Mouse (Mus musculus) heart, adult 8-10 months (tissue): ENCODE measurements around the gene Iqschfp. TPM values are rescaled to one million over a fixed set of nuclear protein-coding genes. Genes with fewer than 3 reads are reported as not detected.

Source experiments
- DNase-seq: peaks from one replicate; pipeline ENCODE4 v3.0.0; 2022; ENCODE audit warnings: low spot score
- total RNA-seq, 4 experiments: library from RNA; stranded (reverse); gene quantifications; 2 replicates each; pipeline ENCODE4 v1.2.4; 2022

Iqschfp gene
- total RNA-seq, 4 experiments from 2014 or later = not detected

DNA sequence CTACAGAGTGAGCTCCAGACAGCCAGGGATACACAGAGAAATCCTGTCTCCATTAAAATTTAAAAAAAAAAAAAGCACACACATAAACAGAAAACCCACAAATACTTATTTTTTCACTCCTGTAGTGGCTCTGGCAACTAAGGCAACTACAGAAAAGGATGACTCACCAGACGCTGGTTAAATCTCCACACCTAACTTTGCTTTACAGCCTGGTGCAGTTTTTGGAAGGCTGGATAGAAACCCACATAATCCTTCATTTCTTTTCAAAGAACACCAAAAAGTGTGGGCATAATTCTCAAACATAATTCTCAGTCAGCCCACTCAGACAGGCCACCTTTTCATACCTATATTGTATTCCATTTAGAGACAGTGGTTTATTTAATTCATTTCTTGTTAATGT is 746.7 kb downstream of the Iqschfp start:
- no peak for DNase-seq

DNA sequence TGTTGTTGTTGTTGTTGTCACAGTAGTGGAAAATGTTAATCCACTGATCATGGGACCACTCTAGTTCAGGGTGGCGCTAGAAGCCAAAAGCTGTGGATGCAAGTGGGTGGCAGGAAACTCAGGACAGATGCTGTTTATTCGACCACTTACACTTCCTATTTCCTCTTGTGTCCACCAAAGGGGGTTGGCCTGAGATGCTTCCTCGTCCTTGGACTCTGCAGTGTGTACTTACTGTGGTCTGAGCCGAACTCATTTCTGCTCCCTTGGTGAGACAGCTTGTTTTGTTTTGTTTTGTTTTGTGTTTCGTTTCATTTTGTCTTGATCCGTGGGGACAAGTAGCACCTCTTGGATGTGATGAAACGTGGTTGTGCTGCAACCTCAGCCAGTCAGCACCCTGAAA is 750.9 kb downstream of the Iqschfp start:
- DNase-seq = no peak

DNA sequence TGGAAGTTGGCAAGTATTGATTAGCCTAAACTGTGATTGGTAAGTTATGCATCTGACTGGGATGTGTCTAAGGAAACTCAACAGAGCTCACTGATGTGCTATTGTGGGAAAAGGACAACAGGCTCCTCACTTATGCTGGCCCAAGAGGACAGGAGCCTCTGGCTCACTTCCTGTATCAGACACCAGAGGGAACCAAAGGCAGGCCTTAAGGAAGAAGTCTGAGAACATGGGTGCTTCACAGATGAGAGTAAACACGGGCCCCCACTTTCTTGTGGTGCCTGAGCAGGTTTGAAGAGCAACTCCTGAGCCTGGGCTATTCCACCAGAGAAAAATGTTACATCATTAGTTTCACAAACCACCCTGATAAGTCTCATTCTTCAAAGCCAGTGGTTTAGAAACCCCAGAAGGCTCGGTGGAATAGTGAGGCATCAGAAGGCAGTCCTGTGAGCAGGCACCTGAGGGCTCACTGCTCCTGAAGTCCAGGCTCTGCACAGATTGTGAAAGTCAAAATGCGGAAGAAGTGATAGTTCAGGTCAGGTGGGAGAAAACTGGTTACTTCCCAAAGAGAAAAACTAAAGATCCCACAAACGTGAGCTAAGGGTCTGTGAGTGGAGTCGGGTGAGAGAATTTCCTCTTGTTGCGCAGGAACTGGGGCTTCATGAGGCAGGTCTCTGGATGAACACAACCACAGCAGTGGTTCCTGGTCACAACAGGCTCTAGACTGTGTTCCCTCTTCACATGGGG is 754.5 kb downstream of the Iqschfp start:
- peak; percentile 23 for DNase-seq

DNA sequence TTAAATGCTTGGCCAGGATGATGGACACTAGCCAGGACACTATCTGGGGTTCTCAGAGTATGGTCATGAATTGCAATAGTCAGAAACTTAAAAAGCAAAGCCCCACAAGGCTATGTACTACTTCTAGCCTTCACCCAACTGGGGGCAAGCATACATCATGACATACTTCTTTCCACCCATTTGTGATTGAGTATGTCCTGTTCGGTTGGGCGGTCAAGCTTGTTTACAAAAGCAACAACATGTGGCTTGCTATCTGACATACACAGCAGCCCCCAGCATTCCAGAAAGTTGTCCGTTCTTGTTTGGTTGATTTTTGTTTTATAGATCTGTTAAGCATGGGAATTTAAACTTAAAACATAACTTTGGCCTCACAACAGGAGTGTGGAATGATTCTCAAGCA is 755.2 kb downstream of the Iqschfp start:
- DNase-seq = no peak

DNA sequence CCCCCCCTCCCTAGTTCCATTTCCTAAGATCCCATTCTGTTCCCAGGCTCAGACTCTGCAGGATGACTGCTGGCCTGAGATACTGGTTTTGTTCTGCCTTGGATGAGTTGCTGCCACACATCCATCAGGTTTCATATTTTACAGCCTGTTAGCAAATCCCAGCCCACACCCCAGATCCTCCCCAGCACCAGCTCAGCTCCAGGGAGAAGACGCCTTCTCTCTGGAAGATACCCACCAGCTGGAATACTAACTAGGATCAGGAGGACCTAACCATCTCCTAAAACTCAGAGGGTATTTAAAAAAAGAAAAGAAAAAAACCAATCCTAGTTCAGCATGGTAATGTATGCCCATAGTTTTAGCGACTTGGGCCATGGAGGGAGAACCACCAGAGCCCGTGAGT is 758.2 kb downstream of the Iqschfp start:
- no peak for DNase-seq

DNA sequence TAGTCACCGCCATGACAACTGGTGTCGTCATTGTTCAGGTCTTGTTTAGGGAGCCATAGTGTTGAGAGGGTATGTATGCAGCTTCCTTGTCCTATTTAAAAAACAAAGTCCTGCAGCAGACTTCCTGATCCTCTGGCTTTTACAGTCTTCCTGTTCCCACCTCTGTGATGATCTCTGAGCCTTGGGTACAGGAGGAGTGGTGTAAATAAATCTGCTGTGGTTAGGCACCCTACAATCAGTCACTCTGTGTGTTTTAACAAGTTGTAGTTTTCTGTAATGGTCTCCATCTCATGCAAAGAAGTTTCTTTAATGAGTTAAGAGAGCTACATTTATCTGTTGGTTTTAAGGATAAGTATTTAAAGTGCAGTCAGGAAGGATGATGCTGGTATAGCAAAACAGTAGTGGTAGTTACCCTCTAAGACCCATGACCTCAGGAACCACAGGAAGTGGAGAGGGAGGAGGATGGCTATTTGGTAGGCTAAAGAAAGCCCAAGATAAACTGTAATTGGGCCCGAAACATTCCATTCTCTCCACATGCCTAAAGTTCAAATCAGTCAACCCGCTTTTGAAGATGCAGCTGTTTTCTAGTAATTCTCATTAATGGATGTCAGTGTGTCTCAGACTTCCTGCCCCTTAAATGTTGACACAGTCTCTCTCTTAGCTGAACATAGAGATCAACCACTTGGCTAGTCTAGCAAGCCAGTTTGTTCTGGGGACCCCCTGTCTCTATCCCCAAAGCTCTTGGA is 764.7 kb downstream of the Iqschfp start:
- DNase-seq = no peak

DNA sequence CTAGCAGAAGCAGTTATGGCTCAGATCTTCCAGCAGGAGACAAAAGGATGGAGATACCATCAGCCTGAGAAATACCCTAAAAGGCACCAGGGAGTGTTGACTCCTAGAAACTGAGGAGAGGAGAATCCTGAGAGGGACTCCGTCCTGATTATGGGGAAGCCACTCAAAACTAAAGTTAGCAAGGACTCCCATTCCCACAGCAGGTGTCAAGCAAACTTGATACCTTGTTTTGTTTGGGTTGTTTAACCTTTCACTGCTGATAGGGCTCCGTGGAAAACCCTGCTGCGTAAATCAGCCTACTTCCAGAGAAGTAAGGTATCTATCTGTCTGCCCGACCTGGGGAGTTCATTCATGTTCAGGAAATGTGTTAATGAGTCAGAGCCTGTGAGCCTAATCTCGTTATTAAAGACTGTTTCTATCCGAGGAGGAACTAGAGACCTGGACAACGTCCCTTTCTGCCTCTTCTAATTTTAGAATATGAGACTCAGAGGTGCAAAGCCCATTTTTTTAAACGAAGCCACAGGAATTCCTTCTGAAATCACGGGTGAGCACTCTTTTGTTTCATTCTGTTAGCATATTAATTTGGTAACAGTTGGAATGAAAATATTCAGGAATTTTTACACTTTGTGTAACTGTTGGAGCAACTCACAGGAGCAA is 765.7 kb downstream of the Iqschfp start:
- DNase-seq = no peak

DNA sequence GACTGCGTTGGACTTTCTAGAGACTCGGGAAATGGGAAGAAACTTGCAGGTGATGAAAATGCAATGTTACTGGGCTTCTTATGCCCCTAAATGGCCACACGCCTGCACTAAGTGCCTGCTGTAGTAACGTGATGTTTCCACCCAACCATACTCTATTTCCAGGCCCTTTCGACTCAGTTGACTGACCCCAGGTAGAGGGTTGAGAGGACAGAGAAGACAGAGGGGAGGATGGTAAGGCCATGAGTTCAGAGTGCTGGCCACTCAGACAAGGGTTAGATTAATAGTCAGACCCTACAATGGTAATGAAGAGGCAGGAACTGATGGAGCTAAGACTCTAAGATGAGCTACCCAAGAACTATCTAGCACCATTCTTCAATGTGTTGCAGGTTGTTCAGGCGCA is 768.0 kb downstream of the Iqschfp start:
- no peak for DNase-seq

DNA sequence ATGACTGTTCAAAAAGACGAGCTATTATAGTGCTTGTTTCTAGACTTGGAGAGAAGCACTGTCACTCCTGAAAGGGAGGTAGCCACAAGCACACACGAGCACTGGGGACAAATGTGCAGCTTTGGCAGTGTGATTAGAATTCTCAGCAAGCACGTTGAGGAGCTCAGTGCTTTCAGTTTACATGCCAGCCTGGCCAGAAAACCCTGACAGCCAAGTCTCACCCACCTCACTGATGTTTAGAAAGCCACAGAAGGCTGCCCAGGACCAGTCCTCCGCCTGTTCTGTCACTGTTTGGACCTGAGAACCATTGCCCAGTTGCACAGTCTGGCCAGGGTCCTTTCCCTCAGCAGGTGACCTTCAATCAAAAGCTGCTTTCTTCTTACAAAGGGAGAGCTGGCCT is 768.5 kb downstream of the Iqschfp start:
- DNase-seq = no peak

DNA sequence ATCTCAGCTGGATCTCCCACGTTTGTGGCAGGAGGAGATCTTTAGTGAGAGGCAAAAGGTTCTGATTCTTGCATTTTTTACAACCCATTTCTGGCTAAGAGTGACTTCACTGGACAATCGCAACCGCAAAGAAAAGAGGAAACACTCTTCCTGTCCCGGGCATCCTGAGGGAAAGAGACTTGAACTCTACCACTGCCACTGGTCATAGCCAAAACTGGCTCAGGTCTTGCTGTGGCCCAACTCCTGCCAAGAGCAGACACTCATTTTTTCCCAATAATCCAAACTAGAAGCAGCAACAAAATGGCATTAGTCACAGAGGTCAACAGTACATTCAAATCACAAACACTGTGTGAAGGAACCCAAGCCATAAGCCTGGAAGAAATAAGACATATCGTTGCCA is 770.4 kb downstream of the Iqschfp start:
- no peak for DNase-seq

DNA sequence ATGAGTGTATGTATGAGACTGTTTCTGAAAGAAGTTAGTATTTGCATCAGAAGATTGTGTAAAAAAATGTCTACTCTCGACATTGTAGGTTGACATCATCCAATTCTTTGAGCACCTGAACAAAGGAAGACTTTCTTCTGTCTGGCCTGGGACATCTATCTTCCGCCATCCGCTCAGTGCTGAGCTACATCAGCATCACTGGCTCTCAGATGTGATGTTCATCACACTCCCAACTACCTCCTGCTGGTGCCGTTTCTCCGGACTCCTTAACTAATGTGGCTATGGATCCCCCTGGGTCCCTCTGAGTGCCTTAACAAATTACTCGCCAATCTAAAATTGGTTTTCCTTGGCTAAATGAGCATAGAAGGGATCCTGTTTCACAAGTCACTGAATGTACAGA is 772.3 kb downstream of the Iqschfp start:
- DNase-seq = no peak

DNA sequence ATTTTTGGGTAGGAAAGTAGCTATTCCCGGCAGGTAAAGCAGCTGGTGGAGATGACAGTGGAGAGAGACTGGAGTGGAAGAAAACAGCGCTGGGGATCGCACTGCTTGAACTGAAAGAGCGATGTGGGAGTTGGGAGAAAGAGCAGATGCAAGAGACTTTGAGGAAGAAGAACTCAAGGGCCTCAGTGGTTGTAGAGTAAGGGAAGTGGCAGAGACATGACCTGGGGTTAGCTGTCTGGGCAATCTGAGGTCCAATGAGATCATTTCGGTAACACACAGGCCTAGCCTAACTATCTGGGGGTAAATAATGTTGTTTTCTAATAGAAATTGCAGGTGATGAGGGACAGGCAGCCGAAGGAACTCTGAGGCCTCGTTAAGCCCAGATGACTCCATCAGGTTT is 774.3 kb downstream of the Iqschfp start:
- no peak for DNase-seq

DNA sequence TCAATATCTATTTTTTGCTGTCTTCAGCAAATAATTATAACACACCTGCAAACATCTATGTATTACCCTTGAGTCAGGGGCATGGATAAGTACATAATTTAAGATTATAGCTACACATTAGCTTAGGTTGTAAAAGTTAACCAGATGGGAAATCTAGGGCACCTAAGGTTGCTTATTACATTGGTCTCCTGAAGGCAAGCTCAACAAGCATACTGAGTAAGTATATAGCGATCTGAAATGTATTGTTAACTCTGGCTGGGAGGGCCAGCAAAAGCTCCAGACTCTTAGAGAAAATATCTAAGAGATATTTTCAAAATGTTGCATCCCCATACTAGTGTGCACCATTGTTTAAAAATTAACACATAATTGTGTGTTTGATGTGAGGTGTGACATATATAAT is 775.8 kb downstream of the Iqschfp start:
- DNase-seq = no peak

DNA sequence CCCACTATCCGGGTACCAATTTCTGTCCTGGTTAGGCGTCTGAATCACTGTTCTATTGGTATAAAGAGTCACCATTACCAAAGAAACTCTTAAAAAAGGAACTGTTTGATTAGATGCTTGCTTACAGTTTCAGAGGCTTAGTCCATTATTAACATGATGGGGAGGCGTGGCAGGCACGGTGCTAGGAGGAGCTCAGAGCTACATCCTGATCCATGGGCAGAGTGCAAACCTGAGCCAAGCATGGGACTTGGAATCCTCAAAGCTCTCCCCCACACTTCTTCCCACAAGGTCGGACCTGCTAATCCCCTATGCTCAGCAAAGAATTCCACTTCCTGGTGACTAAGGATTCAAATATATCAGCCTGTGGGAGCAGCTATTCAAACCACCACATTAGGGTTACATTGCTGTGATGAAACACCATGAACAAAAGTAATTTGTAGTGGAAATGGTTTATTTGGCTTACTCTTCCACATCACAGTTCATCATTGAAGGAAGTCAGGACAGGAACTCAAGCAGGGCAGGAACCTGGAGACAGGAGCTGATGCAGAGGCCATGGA is 777.5 kb downstream of the Iqschfp start:
- DNase-seq = no peak

DNA sequence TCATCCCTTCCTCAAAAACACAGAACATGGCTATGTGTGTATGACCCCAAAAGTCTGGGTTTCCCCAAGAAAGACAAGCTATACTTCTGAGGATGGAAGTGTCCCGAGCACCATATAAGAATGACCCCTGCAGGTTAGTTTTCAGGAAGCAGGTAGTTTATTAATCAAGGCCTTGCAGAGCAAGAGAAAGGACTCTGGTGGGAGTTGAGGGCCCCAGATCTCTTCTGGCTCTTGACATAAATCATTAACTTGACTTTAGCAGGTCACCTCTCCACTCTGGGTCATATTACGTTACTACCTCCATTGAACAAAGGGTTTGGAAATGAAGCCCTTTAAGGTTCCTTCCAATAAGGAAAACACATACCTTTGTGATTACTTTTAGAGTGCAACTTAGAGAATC is 782.7 kb downstream of the Iqschfp start:
- no peak for DNase-seq

DNA sequence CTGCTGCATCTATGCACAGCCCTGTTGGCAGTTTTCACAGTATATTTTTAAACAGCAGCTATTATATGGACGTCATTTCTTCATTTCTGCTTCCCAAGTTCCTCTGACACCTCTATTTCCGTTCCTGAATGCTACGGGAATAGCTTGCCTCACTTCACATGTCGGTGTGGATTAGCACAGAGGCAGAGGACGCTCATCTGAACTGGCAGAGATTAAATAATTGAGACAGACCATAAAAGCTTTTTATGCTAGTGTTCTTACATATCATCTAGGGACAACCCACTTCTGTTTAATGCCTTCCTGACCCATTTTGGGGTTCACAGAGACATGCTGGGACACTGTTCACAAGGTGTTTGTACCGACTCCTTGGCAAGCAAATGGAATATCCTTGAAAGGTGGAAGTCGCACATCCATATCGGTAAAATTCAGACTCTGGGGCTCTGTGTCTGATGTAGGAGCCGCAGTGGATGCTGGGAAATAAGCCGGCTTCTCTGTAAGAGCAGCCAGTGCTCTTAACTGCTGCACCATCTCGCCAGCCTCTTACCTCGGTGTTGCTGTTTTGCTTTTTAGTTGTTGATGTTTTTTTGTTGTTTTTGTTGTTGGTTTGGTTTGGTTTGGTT is 783.3 kb downstream of the Iqschfp start:
- no peak for DNase-seq

Other genes with a start within 250 kb of the Iqschfp start
- gene Iqcj, start within 50 bp of the Iqschfp start, total RNA-seq = not detected
- 100 to 1,000 TPM; 148 to 166 (median 160) TPM for gene Schip1, start 172.6 kb downstream of the Iqschfp start, total RNA-seq